Comparison of ENCODE assay signal across 16 mouse cellular contexts in the genomic region with DNA sequence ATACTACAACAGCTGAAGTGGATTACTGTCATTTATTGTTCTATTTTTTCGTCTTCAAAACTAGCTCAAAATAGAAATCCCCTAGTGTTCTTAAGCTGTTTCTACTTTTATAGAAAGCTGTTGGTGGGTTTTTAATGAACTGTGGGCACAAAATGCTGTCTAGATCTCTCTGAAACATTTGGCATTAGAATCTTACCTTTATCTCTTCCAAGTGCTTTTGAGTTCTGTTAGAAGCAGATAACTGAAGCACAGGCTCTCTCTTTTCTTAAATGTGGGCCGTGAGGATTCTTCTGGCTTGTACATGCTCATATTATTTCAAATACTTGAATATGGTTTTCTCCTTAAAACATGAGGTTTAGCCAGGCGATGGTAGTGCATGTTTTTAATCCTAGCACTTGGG.
"Had no signal": no experiment of that assay in that cellular context is flagged by ENCODE, and none has a peak within 500 bp of the region (broad histone marks: within the 10 kb centered on the region; RNA-seq: fewer than 3 reads in every experiment).

No protein-coding gene starts in this region.

- H3K9me3 ChIP-seq: neural tube, embryonic 13.5 days; neural tube, embryonic 15.5 days; stomach, embryonic 15.5 days had no signal

- H3K9ac ChIP-seq: neural tube, embryonic 13.5 days; neural tube, embryonic 15.5 days; stomach, embryonic 15.5 days had no signal

- H3K27me3 ChIP-seq: neural tube, embryonic 13.5 days; neural tube, embryonic 15.5 days; stomach, embryonic 15.5 days had no signal

- H3K27ac ChIP-seq: neural tube, embryonic 13.5 days; neural tube, embryonic 15.5 days; stomach, embryonic 15.5 days; stomach, postnatal 0 days had no signal

- H3K4me2 ChIP-seq: neural tube, embryonic 13.5 days; neural tube, embryonic 15.5 days; stomach, embryonic 15.5 days had no signal

- H3K4me1 ChIP-seq: neural tube, embryonic 13.5 days; neural tube, embryonic 15.5 days; stomach, embryonic 15.5 days had no signal

- H3K36me3 ChIP-seq: neural tube, embryonic 13.5 days; neural tube, embryonic 15.5 days; stomach, embryonic 15.5 days had no signal

- H3K4me3 ChIP-seq: neural tube, embryonic 13.5 days; neural tube, embryonic 15.5 days; stomach, embryonic 15.5 days had no signal

- DNase-seq: retina, postnatal 1 day; right cerebral cortex, adult 18-20 months; right cerebral cortex, postnatal 14 days; right cerebral cortex, postnatal 25 days; right cerebral cortex, postnatal 4 days; spleen, adult 18-20 months; thymus, adult 18-20 months; thymus, adult 2 months; thymus, postnatal 14 days; thymus, postnatal 25 days; thymus, postnatal 36 days; thymus, postnatal 4 days had no signal
